Mouse (Mus musculus) midbrain, embryonic 10.5 days (tissue): ENCODE measurements around the gene Gstp2. TPM values are rescaled to one million over a fixed set of nuclear protein-coding genes. Genes with fewer than 3 reads are reported as not detected.

Experiments used
- DNase-seq: peaks from one replicate; pipeline ENCODE4 v3.0.0-alpha.2; 2017; ENCODE audit warnings: low spot score
- H3K27ac ChIP-seq: fragments of 300-500 bp; sonication (generic); replicated peaks from 2 replicates; pipeline ENCODE4 v1.5.1; 2016; ENCODE audit warnings: mild to moderate bottlenecking
- H3K27me3 ChIP-seq: fragments of 300-500 bp; sonication (generic); 2 replicates; pipeline ENCODE4 v1.6.1; 2016; ENCODE audit warnings: low read depth, mild to moderate bottlenecking; ENCODE audit not compliant: poor library complexity, severe bottlenecking
- H3K36me3 ChIP-seq: fragments of 300-500 bp; sonication (generic); 2 replicates; pipeline ENCODE4 v1.6.1; 2016; ENCODE audit warnings: mild to moderate bottlenecking, moderate library complexity
- H3K4me1 ChIP-seq: fragments of 300-500 bp; sonication (generic); 2 replicates; pipeline ENCODE4 v1.6.1; 2016
- H3K4me3 ChIP-seq: fragments of 300-500 bp; sonication (generic); 2 replicates; pipeline ENCODE4 v1.5.1; 2016; ENCODE audit warnings: mild to moderate bottlenecking, moderate library complexity
- H3K9me3 ChIP-seq: fragments of 300-500 bp; sonication (generic); replicated peaks from 2 replicates; pipeline ENCODE4 v1.6.1; 2016; ENCODE audit warnings: mild to moderate bottlenecking
- WGBS: fragments of 180-500 bp; shearing (Covaris S2); methylation state at CpG from one replicate; pipeline ENCODE4 v1.1.7; 2016; 5-methylcytosine and 5-hydroxymethylcytosine counted together
- polyA plus RNA-seq: library from polyadenylated mRNA; unstranded; fragments of >200 nt; fragmentation: Nextera tagmentation; extraction: Ambion mirVana; gene quantifications from 2 replicates; pipeline ENCODE4 v1.2.1, GENCODE M21; 2016

Gene Gstp2
- polyA plus RNA-seq, 1 experiment from 2014 or later = 1.0 TPM

GRCm38 (mm10) chr19:3997231-3997630, 48.6 kb downstream of the Gstp2 start:
- Histone ChIP-seq H3K4me3 (no peak overlapping the region), H3K4me1 (peaks cover 42% of the 10 kb centered on the region), H3K27me3 (peaks cover 14% of the 10 kb centered on the region), H3K27ac (no peak overlapping the region), H3K36me3 (no peaks in the 10 kb centered on the region), H3K9me3 (no peaks in the 10 kb centered on the region)
- WGBS = 66% methylated on average over 8 of the region's 8 CpGs
- no peak for DNase-seq

DNA sequence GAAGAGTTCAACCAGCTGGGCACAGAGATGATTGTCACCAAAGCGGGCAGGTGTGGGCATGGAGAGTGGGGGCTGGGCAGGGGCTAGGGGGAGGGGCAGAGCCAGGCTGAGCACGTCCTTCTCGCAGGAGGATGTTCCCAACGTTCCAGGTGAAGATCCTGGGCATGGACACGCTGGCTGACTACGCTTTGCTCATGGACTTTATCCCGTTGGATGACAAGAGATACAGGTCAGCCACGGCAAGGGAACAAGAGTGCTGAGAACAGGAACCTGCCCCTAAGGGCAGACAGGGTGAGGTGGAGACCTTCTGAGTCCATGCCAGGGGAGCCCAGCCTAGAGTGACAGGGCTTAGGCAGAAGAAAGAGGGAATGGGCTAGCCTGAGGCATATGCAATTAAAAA, 49.1 kb downstream of the Gstp2 start:
- peaks cover 12% of the 10 kb centered on the region for H3K27me3 ChIP-seq
- peaks cover 42% of the 10 kb centered on the region for H3K4me1 ChIP-seq
- no peak for DNase-seq
- H3K27ac ChIP-seq = no peak overlapping the region
- no peaks in the 10 kb centered on the region for H3K9me3 ChIP-seq
- no peaks in the 10 kb centered on the region for H3K36me3 ChIP-seq
- H3K4me3 ChIP-seq = no peak overlapping the region
- WGBS = 80% methylated on average over 8 of the region's 8 CpGs

- peaks cover 35% of the 10 kb centered on the region for H3K4me1 ChIP-seq
- no peaks in the 10 kb centered on the region for H3K36me3 ChIP-seq
- no peak for DNase-seq
- H3K9me3 ChIP-seq = no peaks in the 10 kb centered on the region
- WGBS = 79% methylated on average over 7 of the region's 7 CpGs
- no peak overlapping the region for H3K4me3 ChIP-seq
- peaks cover 7% of the 10 kb centered on the region for H3K27me3 ChIP-seq
- no peak overlapping the region for H3K27ac ChIP-seq
These were observed 49.7 kb downstream of the Gstp2 start for GRCm38 (mm10) chr19:3996106-3996505.

GRCm38 (mm10) chr19:3995505-3995904, 50.3 kb downstream of the Gstp2 start:
- H3K36me3 ChIP-seq = no peaks in the 10 kb centered on the region
- no peaks in the 10 kb centered on the region for H3K9me3 ChIP-seq
- peaks cover 29% of the 10 kb centered on the region for H3K4me1 ChIP-seq
- no peak overlapping the region for H3K4me3 ChIP-seq
- H3K27ac ChIP-seq = no peak overlapping the region
- peaks cover 12% of the 10 kb centered on the region for H3K27me3 ChIP-seq
- no peak for DNase-seq
- 83% methylated on average over 3 of the region's 3 CpGs for WGBS

DNA sequence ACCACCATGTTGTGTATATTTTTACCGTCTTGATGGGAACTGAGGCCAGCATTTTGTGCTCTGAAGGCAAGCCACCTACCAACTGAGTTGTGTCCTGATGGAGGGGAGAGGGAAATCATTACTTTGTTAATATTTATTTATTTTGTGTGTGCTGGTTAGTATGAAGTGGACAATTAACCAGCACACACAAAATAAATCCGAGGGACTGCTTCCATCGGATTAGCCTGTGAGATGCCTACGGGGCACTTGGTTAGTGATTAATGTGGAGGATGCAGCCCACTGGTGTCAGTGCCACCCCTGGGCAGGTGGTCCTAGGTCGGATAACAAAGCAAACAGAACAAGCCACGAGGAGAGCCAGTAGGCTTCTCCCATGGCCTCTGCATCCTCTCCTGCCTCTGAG, 50.9 kb downstream of the Gstp2 start:
- WGBS = 70% methylated on average over 6 of the region's 6 CpGs
- Histone ChIP-seq H3K4me3 (no peak overlapping the region), H3K27me3 (peaks cover 12% of the 10 kb centered on the region), H3K9me3 (no peaks in the 10 kb centered on the region), H3K27ac (no peak overlapping the region), H3K36me3 (no peaks in the 10 kb centered on the region), H3K4me1 (peaks cover 26% of the 10 kb centered on the region)
- no peak for DNase-seq

- 0 out of 2 replicates have a peak, but pooled peaks cover 5% of the 10 kb centered on the region for H3K27me3 ChIP-seq
- peaks cover 6% of the 10 kb centered on the region; the same call in 1 of the 2 replicates for H3K9me3 ChIP-seq
- 69% methylated on average over 5 of the region's 5 CpGs for WGBS
- DNase-seq = no peak
- no peaks in the 10 kb centered on the region for H3K36me3 ChIP-seq
- H3K27ac ChIP-seq = peak within 1 kb of the TSS; percentile 42; the same call in 1 of the 2 replicates
- H3K4me3 ChIP-seq = no peak within 1 kb of the TSS
- peaks cover 11% of the 10 kb centered on the region; the same call in 1 of the 2 replicates for H3K4me1 ChIP-seq
These were observed 53.4 kb downstream of the Gstp2 start, which contains the start of gene Tbx10 for GRCm38 (mm10) chr19:3992416-3992815. Tbx10 (plus strand) TSS chr19:3992752.

DNA sequence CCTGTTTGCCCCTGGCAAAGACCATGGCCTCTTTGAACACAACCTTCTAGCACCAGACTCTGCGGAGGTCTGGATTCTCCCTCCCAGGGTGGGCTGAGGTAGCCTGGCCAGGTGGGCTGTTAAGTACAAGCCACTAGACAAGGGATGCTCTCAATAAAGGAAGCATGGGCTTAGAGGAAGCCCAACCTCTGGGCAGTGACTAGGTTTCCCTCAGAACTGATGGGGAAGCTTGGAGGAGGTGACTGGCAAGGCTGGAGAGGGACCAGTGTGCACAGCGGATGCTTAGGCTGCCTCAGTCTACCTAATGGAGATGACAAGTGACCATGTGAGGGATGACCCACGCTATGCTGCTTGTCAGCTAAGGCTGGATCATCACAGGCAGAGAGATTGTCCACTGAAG, 53.9 kb downstream of the Gstp2 start:
- H3K36me3 ChIP-seq = no peaks in the 10 kb centered on the region
- 0 out of 2 replicates have a peak, but pooled peaks cover 5% of the 10 kb centered on the region for H3K27me3 ChIP-seq
- no peak overlapping the region for H3K27ac ChIP-seq
- peaks cover 6% of the 10 kb centered on the region; the same call in 1 of the 2 replicates for H3K9me3 ChIP-seq
- H3K4me1 ChIP-seq = peaks cover 11% of the 10 kb centered on the region; the same call in 1 of the 2 replicates
- no peak overlapping the region for H3K4me3 ChIP-seq
- WGBS = 85% methylated on average over 3 of the region's 3 CpGs
- no peak for DNase-seq

- Histone ChIP-seq H3K36me3 (no peaks in the 10 kb centered on the region), H3K27me3 (0 out of 2 replicates have a peak, but pooled peaks cover 5% of the 10 kb centered on the region), H3K4me3 (no peak overlapping the region), H3K4me1 (peaks cover 15% of the 10 kb centered on the region), H3K9me3 (peaks cover 6% of the 10 kb centered on the region; the same call in 1 of the 2 replicates), H3K27ac (no peak overlapping the region)
- WGBS = 88% methylated on average over 3 of the region's 3 CpGs
- DNase-seq = no peak
These were observed 54.3 kb downstream of the Gstp2 start for GRCm38 (mm10) chr19:3991562-3991961.

- no peak for DNase-seq
- H3K27ac ChIP-seq = no peak overlapping the region; the same call in 1 of the 2 replicates
- no peak overlapping the region for H3K4me3 ChIP-seq
- H3K27me3 ChIP-seq = 0 out of 2 replicates have a peak, but pooled peaks cover 5% of the 10 kb centered on the region
- peaks cover 23% of the 10 kb centered on the region for H3K4me1 ChIP-seq
- H3K9me3 ChIP-seq = peaks cover 6% of the 10 kb centered on the region; the same call in 1 of the 2 replicates
- H3K36me3 ChIP-seq = no peaks in the 10 kb centered on the region
- 71% methylated on average over 6 of the region's 6 CpGs for WGBS
These were observed 55.0 kb downstream of the Gstp2 start for GRCm38 (mm10) chr19:3990804-3991203.

Other genes starting within 250 kb of the Gstp2 start
- 58.6 and 59.1 TPM in 2 replicates for gene Chka, start 194.2 kb downstream of the Gstp2 start, polyA plus RNA-seq
- gene Tcirg1, start 138.9 kb downstream of the Gstp2 start, polyA plus RNA-seq = 17.0 and 17.6 TPM in 2 replicates
- gene Ndufs8, start 133.2 kb downstream of the Gstp2 start, polyA plus RNA-seq = 251 and 262 TPM in 2 replicates
- 0.73 TPM in 2 replicates for gene Aldh3b1, start 116.2 kb downstream of the Gstp2 start, polyA plus RNA-seq
- 5.1 and 8.0 TPM in 2 replicates for gene Unc93b1, start 110.8 kb downstream of the Gstp2 start, polyA plus RNA-seq
- not detected in 2 replicates for gene Aldh3b3, start 87.4 kb downstream of the Gstp2 start, polyA plus RNA-seq
- gene Aldh3b2, start 73.7 kb downstream of the Gstp2 start, polyA plus RNA-seq = 0.21 and 0.35 TPM in 2 replicates
- gene Acy3, start 59.5 kb downstream of the Gstp2 start, polyA plus RNA-seq = 1.1 and 2.0 TPM in 2 replicates
- gene Tbx10, start 53.3 kb downstream of the Gstp2 start, polyA plus RNA-seq = not detected in 2 replicates
- 20.2 and 21.5 TPM in 2 replicates for gene Nudt8, start 45.4 kb downstream of the Gstp2 start, polyA plus RNA-seq
- gene Gm49405, start 45.4 kb downstream of the Gstp2 start, polyA plus RNA-seq = 2.4 and 2.8 TPM in 2 replicates
- 2.2 and 3.5 TPM in 2 replicates for gene Doc2g, start 42.7 kb downstream of the Gstp2 start, polyA plus RNA-seq
- gene Ndufv1, start 33.2 kb downstream of the Gstp2 start, polyA plus RNA-seq = 188 and 207 TPM in 2 replicates
- 400 and 417 TPM in 2 replicates for gene Gstp1, start 8.0 kb downstream of the Gstp2 start, polyA plus RNA-seq
- gene Gstp3, start 13.5 kb upstream of the Gstp2 start, polyA plus RNA-seq = 0.23 TPM in 1 of 2 replicates, not detected in the other
- gene Cabp2, start 35.6 kb upstream of the Gstp2 start, polyA plus RNA-seq = not detected in 2 replicates
- 76.2 and 82.5 TPM in 2 replicates for gene Cdk2ap2, start 51.2 kb upstream of the Gstp2 start, polyA plus RNA-seq
- gene Pitpnm1, start 54.0 kb upstream of the Gstp2 start, polyA plus RNA-seq = 12.8 and 15.1 TPM in 2 replicates
- 60.6 and 61.7 TPM in 2 replicates for gene Aip, start 79.8 kb upstream of the Gstp2 start, polyA plus RNA-seq
- not detected in 2 replicates for gene Gpr152, start 93.8 kb upstream of the Gstp2 start, polyA plus RNA-seq
- not detected in 2 replicates for gene Cabp4, start 98.0 kb upstream of the Gstp2 start, polyA plus RNA-seq
- gene Coro1b, start 102.6 kb upstream of the Gstp2 start, polyA plus RNA-seq = 133 and 138 TPM in 2 replicates
- 0.67 TPM in 1 of 2 replicates, not detected in the other for gene Ptprcap, start 107.6 kb upstream of the Gstp2 start, polyA plus RNA-seq
- gene Rps6kb2, start 117.3 kb upstream of the Gstp2 start, polyA plus RNA-seq = 58.8 and 71.4 TPM in 2 replicates
- 2.8 and 4.1 TPM in 2 replicates for gene Carns1, start 129.5 kb upstream of the Gstp2 start, polyA plus RNA-seq
- gene Tbc1d10c, start 145.3 kb upstream of the Gstp2 start, polyA plus RNA-seq = 0.85 and 1.2 TPM in 2 replicates
- 1,003 and 1,059 TPM in 2 replicates for gene Ppp1ca, start 146.0 kb upstream of the Gstp2 start, polyA plus RNA-seq
- gene Rad9a, start 155.6 kb upstream of the Gstp2 start, polyA plus RNA-seq = 58.9 and 60.3 TPM in 2 replicates
- 0.65 and 0.74 TPM in 2 replicates for gene Clcf1, start 168.2 kb upstream of the Gstp2 start, polyA plus RNA-seq
- not detected in 2 replicates for gene AC109138.7, start 168.3 kb upstream of the Gstp2 start, polyA plus RNA-seq
- 12.2 and 15.6 TPM in 2 replicates for gene Pold4, start 185.9 kb upstream of the Gstp2 start, polyA plus RNA-seq
- gene Ssh3, start 223.2 kb upstream of the Gstp2 start, polyA plus RNA-seq = 3.2 and 3.6 TPM in 2 replicates
- gene Ankrd13d, start 237.1 kb upstream of the Gstp2 start, polyA plus RNA-seq = 11.7 and 12.6 TPM in 2 replicates